Mouse (Mus musculus): ENCODE measurements around the gene Fam76a.
A peak's percentile ranks its signal among the peaks of the same experiment; 100 is the strongest.
"Not testable (repeated sequence)": the region's sequence is repeated elsewhere in the genome, so short reads cannot be mapped to it uniquely, and the experiment has no call there.

The Fam76a gene

GRCm38 (mm10) chr4:132945261-132946046 lies 23.1 kb upstream of the Fam76a start:
- peak; percentile 92 for DNase-seq (ENCODE audit: low read depth)

GRCm38 (mm10) chr4:132944776-132945175 lies 22.4 kb upstream of the Fam76a start:
- peak; percentile 40 for DNase-seq (ENCODE audit: low read depth)

- no peak for DNase-seq (ENCODE audit: low read depth)
Measured at GRCm38 (mm10) chr4:132944106-132944505, 21.7 kb upstream of the Fam76a start.

GRCm38 (mm10) chr4:132943088-132943487 lies 20.7 kb upstream of the Fam76a start:
- no peak for DNase-seq (ENCODE audit: low read depth)

GRCm38 (mm10) chr4:132941012-132941729 lies 18.8 kb upstream of the Fam76a start:
- no peak for DNase-seq (ENCODE audit: low read depth)

GRCm38 (mm10) chr4:132939421-132940127 lies 17.2 kb upstream of the Fam76a start:
- peak; percentile 47 for DNase-seq (ENCODE audit: low read depth)

GRCm38 (mm10) chr4:132938181-132938941 lies 16.0 kb upstream of the Fam76a start:
- DNase-seq (ENCODE audit: low read depth) = peak; percentile 75

- no peak for DNase-seq (ENCODE audit: low read depth)
Measured at GRCm38 (mm10) chr4:132934639-132935038, 12.3 kb upstream of the Fam76a start.

- DNase-seq (ENCODE audit: low read depth) = no peak
Measured at GRCm38 (mm10) chr4:132932752-132933404, 10.5 kb upstream of the Fam76a start.

- DNase-seq (ENCODE audit: low read depth) = peak; percentile 81
Measured at GRCm38 (mm10) chr4:132930784-132931183, 8.4 kb upstream of the Fam76a start.

GRCm38 (mm10) chr4:132926520-132926919 lies 4.2 kb upstream of the Fam76a start:
- DNase-seq (ENCODE audit: low read depth) = peak; percentile 38

GRCm38 (mm10) chr4:132922061-132922530 lies 262 bp downstream of the Fam76a start:
- DNase-seq (ENCODE audit: low read depth) = peak; percentile 40

GRCm38 (mm10) chr4:132921488-132921887 lies 870 bp downstream of the Fam76a start:
- DNase-seq (ENCODE audit: low read depth) = no peak

- DNase-seq (ENCODE audit: low read depth) = peak; percentile 46
Measured at GRCm38 (mm10) chr4:132920171-132920570, 2.2 kb downstream of the Fam76a start.

GRCm38 (mm10) chr4:132918493-132918892 lies 3.9 kb downstream of the Fam76a start:
- not testable (repeated sequence) for DNase-seq (ENCODE audit: low read depth)

GRCm38 (mm10) chr4:132912156-132912555 lies 10.2 kb downstream of the Fam76a start:
- DNase-seq (ENCODE audit: low read depth) = no peak

- DNase-seq (ENCODE audit: low read depth) = no peak
Measured at GRCm38 (mm10) chr4:132905843-132906360, 16.5 kb downstream of the Fam76a start.

- no peak for DNase-seq (ENCODE audit: low read depth)
Measured at GRCm38 (mm10) chr4:132904765-132905309, 17.5 kb downstream of the Fam76a start.

- no peak for DNase-seq (ENCODE audit: low read depth)
Measured at GRCm38 (mm10) chr4:132904071-132904470, 18.3 kb downstream of the Fam76a start.

GRCm38 (mm10) chr4:132898197-132898596 lies 24.2 kb downstream of the Fam76a start:
- DNase-seq (ENCODE audit: low read depth) = no peak

GRCm38 (mm10) chr4:132894402-132894801 lies 28.0 kb downstream of the Fam76a start:
- no peak for DNase-seq (ENCODE audit: low read depth)

Data from NIH3T3 (cell line).